Mouse (Mus musculus) 416B (cell line): ENCODE measurements around the gene Frmd4b.

Experiments
- DNase-seq: peaks from one replicate; pipeline ENCODE4 v3.0.0; 2011; ENCODE audit warnings: low read depth

The Frmd4b gene

DNA sequence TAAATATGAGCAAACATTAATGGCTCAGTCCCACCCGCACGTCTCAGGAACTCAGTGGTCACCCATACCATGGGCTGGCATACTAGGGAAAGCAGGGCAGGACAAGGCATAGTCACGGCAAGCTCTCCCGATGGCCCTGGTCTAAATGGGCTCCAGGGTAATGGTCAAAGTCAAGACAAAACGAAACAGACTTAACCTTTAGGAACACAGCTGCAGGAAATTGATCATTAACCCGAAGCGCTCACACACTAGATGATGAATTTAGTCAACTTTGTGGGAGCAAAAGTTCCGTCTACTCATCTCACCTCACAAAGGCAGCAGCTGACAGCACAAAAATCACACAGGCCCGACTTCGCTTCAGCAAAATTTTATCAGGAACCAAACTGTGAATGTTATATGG lies 97.8 kb downstream of the Frmd4b start:
- no peak for DNase-seq

DNA sequence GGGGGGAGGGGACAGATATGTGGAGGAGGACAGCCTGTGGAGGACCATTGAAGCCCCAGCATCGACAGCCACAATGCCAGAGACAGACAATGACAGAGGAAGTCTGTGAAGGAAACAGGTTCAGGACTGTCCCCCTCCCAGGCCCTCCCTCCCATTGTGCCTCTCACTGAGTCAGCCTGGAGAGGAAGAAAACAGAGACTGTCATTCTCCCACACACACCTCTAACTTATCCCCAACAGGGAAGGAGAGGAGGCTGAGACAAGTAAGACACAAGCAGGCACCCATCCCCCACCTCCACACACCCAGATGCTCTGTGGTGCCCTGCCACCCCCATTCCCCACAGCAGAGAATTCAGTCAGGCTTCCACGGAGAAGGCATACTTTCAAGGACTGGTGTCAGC lies 98.9 kb downstream of the Frmd4b start:
- DNase-seq, result no peak

DNA sequence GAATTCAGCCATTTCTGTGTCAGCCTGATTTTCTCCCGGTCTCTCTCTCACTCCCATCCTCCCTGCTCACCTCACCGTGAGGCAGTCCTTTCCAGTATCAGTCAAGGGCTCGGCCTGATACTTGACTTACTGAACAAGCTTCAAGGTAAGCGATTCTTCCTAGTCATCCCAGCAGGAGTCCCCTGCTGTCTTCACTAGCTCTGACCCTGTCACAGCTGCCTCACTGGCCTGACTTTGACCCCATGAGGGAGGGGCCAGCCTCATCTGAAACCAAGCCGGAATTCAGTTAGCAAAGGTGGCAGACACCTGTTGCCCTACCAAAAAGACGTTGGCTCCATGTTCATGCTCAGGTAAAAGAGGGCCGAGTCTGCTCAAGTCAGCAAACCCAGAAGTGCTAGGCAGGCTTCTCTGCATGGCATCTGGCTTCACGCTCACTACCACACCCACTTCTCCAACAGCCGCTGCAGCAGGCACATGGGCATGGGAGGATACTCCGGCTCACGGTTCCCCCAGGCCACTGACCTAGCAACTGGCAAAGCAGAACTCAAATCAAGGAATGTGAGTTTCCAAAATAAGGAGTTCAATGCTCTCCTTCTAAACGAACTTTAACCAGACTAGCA lies 99.6 kb downstream of the Frmd4b start:
- no peak for DNase-seq

DNA sequence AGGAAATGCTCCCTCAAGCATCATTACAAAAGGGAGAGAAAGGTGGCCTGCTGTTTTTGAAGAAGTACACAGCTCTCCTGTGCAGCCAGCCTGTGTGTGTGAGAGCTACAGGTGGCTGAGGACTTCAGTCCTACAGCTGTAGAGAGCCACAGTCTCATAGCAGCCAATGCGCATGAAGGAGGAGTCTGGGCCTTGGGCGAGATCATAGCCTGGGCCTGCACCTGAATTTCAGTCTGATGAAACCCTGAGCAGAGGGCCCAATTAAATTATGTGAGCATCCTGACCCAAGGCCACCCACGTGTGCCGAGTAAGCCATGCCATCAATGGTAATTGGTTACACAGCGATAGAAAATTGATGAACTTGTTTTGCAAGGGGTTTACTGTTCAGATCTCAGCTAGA lies 100.4 kb downstream of the Frmd4b start:
- DNase-seq, result no peak

DNA sequence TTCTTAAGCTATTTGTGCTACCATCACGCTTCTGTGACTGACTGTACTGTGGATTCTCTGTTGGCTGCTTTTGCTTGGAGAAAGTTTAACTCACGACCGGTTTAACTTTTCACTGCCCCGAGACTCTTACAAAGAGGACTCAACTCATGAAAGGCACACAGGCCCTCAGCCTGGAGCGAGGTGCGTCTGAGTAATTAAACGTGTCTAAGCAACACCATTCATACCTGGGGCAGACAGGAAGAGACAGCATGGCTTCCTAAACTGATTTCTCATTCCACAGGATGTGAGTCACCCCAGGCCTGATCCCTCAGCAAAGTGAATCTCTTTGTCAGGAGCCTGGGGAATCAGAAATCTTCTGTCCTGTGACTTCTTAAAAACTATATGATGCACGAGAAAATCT lies 106.6 kb downstream of the Frmd4b start:
- DNase-seq, result no peak

DNA sequence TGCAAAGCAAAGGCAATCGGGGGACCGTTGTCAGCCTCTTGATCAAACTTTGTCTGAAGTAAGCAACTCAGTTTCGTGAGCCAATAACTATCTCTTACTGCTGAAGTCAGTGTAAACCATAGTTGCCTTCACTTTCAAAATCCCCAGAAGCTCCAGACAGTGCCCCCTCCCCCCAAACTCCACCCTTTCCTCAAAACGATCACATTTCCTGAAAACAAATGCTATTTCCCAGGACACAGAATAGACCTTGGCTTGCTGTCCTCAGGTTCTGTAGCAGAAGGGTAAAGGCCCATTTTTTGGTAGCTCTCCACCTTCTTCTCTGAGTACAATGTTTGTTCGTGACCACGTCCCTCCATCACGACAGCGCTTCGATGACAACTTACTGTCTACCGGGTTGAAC lies 107.9 kb downstream of the Frmd4b start:
- no peak for DNase-seq

DNA sequence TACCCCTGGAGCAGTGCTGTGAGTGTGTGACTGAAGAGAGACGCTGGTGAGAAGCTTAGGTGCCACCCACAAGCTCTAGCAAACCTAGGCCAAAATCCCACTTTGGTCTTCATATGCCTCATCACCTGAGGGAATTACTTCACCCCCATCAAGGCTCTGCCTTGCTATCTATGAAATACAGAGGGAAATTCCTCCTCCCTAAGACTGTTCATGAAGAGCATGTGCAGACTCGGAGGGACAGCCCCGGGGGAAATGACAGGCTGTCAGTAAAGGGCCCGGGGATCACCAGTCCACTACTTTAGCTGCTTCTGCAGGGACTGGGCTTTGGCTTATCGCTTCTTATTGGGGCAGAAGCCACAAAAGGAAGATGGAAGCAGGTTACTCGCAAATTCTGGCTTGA lies 108.9 kb downstream of the Frmd4b start:
- no peak for DNase-seq

DNA sequence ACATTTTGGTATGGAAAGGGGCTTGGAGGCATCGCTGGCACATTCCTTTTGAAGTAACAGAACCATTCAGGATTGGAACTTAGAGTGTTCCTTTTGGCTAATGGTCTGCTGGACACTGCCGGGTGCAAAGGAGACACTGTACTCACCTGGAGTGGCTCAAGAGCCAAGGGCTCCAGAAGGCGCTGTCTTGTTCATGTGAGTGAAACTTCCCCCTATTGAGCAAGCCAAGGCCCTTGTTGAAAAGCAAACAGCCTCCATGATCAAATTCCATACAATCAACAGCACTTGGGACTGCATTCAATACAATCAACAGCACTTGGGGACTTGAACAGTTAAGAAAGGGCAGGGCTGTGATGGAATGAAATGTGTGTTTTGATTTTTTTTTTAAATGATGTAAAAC lies 109.4 kb downstream of the Frmd4b start:
- DNase-seq, result no peak

DNA sequence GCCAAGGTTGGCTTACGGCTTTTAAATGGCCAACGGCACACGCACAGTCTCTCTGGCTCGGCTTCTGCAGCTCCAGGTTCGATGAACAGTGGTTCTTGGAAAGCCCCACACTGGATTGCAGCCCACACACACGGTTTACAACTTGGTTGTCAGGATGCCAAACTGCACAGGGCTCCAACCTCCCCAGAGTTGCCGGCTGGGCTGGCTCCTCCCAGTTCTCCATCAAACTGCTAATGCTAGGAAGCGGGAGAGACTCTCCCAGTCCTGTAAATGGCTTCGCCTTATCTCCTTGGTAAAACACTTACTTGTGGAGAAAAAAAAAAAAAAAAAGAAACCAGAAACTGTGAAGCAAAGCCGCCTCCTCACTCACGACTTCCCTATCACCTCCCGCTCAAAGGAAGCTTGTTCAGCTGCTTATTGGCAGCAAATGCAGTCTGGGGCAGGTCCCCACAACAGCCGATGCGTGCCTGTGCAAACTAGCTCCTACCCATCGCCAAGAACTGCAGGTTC lies 111.1 kb downstream of the Frmd4b start:
- DNase-seq, result no peak

DNA sequence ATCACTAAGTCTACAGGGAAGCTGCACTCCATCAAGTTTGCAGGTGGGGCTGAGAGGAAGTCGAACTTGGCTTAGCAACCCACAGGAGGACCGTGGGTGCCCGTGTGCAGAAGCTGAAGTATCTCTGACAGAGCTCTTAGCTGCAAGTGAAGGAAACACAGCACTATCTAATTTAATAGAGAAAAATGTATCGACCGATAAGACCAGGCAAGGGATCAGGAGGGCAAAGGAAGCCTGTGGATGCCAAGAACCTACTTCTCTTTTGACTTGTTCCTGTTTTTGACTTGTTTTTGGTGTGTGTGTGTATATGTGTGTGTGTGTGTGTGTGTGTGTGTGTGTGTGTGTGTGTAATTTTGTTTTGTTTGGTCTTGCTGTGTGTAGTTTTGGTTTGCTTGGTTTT lies 112.7 kb downstream of the Frmd4b start:
- DNase-seq, result no peak

DNA sequence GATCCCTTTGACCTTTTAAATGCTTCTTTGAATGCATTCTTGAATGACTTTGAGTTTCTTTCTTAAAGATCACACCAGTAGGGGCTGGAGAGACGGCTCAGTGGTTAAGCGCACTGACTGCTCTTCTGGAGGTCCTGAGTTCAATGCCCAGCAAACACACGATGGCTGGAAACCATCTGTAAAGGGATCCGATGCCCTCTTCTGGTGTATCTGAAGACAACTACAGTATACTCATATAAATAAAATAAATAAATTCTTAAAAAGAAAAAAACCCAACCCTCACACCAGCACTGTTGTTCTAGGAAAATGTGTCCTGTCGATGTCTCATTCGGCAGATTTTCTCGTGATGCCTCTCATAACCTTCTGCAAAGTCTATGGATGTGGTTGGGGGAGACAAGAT lies 116.3 kb downstream of the Frmd4b start:
- DNase-seq, result peak; percentile 34

DNA sequence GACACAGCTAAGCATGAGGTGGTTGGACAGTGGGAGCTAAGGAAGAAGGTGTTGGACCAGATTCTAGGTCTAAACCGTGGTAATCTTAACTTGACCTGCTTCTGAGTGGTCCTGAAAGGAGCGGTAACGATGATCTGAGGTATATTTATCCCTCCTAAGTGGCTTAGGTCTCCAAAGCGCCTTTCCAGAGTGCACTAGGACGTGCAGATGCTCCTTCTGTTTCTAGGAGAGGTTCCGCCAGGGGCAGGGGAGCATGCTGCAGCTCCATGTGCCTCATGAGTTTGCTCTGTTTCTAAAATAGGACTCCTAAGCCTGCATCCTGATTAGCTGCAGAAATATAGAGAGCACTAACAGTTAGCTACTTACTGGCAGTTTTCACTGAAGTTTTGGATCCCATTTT lies 117.1 kb downstream of the Frmd4b start:
- no peak for DNase-seq

DNA sequence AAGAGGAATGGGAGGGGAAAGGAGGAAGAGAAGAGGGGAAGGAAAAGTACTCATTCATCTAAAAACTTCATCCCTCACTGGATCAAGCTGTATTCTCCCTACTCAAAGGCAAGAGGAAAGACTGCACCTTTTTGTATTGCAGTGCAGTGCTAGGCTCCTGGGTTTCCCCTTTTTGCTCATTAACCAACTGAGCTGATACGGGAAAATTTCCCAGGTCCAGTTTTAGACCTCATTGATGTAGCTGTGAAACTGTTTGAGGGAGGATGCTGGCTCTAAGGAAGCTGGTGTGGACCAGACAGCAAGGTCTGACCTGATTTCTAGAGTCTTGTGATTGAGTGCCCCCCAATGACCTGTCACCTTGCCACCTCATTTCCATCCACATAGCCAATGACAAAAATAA lies 121.3 kb downstream of the Frmd4b start:
- no peak for DNase-seq

DNA sequence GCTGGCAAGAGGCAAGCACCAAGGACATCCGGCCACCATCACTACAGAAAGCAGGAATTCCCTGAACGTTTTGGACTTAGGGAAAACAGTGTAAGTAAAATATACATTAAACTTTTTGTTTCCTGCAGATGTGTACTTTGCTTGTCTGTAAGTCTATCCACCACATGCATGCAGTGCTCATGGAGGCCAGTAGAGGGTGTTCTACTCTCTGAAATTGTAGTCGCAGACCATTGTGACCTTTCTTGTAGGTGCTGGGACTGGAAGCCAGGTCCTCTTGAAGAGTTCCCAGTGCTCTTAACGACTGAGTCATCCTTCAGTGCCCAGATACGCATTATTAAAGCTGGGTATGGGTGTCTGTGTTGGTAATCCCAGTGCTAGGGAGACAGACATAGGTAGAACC lies 126.3 kb downstream of the Frmd4b start:
- no peak for DNase-seq

DNA sequence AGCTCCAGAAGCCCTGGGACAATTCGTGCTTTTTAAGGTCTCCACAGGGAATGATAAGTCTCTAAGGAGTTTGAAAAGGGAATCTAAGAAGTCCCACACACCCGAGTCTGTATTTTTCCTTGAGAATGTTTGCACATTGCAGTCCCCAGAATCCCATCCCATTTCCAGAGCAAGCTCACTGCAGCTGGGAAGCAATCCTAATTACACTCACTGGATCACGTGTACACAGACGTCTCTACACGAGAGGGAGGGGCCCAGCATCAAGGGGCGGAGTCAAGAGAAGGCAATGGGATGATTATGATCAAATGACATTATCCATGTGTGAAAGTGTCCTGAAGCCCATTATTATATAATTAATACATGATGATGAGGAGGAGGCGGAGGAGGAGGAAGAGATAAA lies 128.5 kb downstream of the Frmd4b start:
- DNase-seq, result no peak

DNA sequence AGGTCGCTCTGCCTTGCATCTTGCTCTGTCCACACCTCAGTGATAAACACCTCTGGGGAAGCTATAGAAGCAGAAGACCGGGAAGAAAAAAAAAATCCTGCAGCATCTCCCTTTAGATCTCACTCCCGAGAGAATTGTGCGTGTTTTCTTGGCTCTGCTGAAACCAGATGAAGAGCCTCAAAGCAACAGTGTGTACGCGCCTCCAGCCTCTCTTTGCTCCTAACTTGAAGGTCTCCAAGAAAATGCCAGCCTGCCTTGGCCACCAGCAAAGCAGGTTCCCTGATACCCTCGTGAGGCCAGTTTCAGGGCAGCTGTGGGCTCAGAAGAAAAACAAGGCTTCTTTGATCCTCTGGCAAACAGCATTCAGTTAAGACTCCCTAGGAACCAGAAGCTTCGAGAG lies 129.1 kb downstream of the Frmd4b start:
- no peak for DNase-seq

DNA sequence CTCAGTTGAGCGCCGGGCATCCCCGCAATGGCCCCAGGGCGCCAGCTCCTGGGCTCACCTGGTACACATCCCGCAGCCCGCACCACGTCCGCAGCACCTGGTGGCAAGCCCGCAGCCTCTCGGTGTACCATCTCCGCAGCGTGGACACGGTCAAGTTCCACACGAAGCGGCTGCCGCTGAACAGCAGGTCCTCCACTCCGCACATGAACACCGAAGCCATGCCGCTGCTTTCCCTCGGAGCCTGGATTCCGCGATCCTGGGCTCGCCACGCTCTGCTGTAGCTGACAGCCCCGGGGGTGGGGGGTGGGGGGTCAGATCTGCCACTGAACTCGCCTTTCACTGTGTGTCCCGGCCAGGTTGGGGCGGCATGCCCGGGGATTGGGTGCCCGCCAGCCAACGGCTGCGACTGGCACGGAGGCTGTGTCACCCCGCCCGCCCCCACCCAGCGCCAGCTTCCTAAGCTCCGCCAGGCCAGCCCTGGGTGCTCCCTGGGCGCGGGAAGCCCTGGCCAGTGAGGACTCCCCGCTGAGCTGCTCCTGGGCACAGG lies 129.7 kb downstream of the Frmd4b start:
- no peak for DNase-seq

DNA sequence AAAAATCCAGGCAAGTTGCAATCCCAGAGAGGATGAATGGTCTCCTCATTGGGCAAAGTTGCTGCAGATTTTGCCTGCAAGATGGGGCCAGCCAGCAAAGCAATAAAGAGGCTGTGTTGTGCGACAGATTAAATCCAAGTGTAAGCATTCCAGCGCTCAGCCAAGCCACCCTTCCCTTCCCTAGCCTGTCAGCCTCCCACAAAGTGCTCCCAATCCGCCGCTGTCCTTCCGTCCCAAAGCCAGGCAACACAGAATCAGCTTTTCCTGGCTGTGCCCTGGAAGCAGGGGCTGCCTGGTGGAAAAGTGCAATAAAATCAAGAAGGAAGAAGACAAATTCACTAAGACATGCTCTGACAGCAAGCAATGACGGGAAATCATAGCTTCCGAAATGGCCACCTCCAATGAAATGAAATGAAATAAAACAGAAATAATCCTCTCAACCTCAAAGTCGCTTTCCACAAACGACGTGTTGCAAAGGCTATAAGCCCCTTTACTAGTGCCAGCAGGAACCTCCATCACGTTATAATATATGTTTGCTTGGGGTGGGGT lies 130.5 kb downstream of the Frmd4b start:
- DNase-seq, result no peak

DNA sequence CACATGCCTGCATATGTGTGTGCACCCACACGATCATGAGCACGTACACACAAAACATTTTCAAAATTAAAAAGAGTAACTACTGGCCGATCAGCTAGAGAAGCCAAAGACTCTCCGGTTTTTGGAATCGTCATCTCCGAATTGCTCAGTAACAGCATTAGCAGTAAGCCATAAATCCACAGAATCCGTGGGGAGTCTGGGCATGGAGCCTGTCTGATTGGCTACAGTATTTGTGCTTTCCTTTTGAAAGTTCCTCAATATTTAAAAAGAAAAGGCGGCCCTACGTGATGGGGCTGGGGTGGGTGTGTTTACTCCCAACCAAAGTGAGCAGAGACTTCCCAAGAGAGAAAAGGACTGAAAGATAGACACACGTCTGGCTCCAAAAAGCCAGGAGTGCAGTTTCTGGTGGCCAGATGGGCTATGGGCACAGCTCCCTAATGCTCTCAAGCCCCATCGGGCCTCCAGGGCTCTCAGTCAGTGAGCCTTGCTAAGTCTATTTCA lies 131.4 kb downstream of the Frmd4b start:
- no peak for DNase-seq

DNA sequence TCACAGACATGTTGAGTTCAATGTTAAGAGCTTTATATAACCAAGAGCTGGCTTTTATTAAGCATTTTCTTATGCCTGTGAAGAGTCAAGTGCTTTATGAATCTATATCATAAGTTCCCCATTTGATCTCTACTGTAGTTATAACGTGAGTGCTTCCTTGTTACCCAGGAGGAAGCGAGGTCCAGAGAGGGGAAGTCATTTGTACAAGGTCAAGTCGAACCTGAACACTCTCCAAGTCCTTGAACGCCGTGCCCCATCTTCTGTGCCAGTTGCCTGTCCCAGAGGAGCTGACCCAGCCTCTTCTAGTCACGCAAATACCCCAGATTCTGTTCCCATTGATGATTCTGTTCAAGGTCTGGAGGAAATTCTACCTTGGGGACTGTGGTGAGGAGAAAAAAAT lies 135.4 kb downstream of the Frmd4b start:
- no peak for DNase-seq

DNA sequence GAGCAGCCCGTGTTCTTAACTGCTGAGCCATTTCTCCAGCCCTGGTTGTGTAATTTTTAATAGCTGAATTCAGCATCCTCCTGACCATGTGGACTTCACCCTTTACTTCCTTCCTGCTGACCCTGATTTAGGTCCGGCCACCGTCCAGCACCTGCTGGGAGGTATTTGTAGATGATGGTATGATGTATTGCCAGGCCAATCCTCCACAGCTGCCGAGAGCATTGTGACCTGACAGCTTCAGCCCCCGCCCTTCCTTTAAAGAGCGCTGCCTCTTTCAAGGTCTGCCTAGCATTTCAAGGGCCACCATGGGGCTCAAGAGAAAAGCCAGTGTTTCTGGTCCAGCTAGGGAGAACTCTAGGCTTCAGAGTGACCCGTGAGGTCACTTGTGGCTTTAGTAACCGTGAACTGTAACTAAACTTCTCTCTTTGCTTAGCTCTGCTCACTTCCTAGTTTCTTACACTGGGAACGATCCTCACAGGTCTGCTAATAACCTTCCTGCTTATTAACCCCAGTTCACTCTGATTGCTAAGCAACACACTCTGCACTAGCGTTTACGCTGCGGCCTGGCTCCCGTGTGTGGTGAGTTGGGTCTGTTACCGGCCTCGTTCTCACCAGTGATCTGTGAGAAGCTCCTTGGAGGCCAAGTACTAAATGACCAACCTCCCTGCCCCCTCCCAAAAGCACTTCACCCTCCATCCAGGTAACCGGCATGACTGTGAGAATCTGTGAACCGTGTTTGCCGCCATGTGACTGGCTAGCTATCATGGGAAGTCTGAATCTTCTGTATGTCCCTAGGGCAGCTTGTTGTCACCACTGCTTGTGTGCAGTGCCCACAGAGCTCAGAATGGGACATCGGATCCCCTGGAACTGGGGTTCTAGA lies 138.1 kb downstream of the Frmd4b start:
- DNase-seq, result no peak

DNA sequence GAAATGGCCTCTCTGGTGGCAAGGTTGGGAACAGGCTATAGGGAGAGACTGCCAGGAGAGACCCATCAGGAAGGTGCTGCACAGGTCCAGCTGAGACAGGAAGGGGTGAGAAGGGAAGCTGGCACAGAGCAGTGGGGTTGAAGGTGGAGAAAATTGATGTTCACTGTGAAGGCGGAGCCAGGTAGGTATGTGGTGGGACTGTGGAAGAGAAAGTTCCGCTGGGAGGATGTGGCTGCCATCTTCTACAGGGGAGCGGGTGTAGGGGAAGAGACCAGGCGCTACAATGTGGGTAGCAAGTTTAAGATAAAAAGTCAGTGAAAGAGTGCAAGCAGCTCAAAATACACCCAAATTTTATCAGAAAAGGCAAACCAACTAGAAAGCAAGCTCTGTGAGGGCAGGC lies 143.7 kb downstream of the Frmd4b start:
- DNase-seq, result no peak
